Mouse (Mus musculus) liver, embryonic 14.5 days (tissue): ENCODE results near the gene Gdf11. TPM values are rescaled to one million over a fixed set of nuclear protein-coding genes. Genes with fewer than 3 reads are reported as not detected.

Source experiments
- ATAC-seq: fragments of 200-750 bp; cut with Nextera tagmentation; 2 replicates; pipeline ENCODE4 v1.8.0; 2017; ENCODE audit warnings: moderate number of reproducible peaks, mild to moderate bottlenecking, moderate library complexity; ENCODE audit not compliant: insufficient read depth
- DNase-seq, 3 experiments: peaks; one replicate each; pipeline ENCODE4 v3.0.0-alpha.2; 2012 to 2013; ENCODE audit warnings: low read depth in 3 of 3, low spot score in 3 of 3
- H3K27ac ChIP-seq: fragments of 300-500 bp; sonication (generic); 2 replicates; pipeline ENCODE4 v1.5.1; 2014; ENCODE audit warnings: moderate library complexity, mild to moderate bottlenecking, control low read depth, inconsistent platforms
- H3K27me3 ChIP-seq: fragments of 300-500 bp; sonication (generic); 2 replicates; pipeline ENCODE4 v1.6.1; 2014; ENCODE audit warnings: mild to moderate bottlenecking, low read length, moderate library complexity; ENCODE audit not compliant: control insufficient read depth, insufficient read depth
- H3K36me3 ChIP-seq: fragments of 300-500 bp; sonication (generic); replicated peaks from 2 replicates; pipeline ENCODE4 v1.6.1; 2014; ENCODE audit warnings: low read depth; ENCODE audit not compliant: control insufficient read depth, insufficient read depth
- H3K4me1 ChIP-seq, 2 experiments: fragments of 200-500 bp in 1 of 2; fragments of 300-500 bp in 1 of 2; sonication (generic) in 1 of 2; replicated peaks; 2 replicates each; pipeline ENCODE4 v1.6.1; 2012 to 2014; ENCODE audit warnings: antibody characterized with exemption in 1 of 2, inconsistent platforms in 1 of 2, low read length in 1 of 2; ENCODE audit not compliant: control insufficient read depth in 2 of 2, insufficient read depth in 2 of 2
- H3K4me2 ChIP-seq: fragments of 300-500 bp; sonication (generic); 2 replicates; pipeline ENCODE4 v1.6.1; 2014; ENCODE audit warnings: low read depth, mild to moderate bottlenecking, control low read depth, moderate library complexity
- H3K4me3 ChIP-seq, 2 experiments: fragments of 200-500 bp in 1 of 2; fragments of 300-500 bp in 1 of 2; sonication (generic) in 1 of 2; 2 replicates each; pipeline ENCODE4 v1.5.1; 2012 to 2014; ENCODE audit warnings: low read depth in 2 of 2, low read length in 2 of 2, mild to moderate bottlenecking in 2 of 2, control low read depth in 1 of 2, inconsistent platforms in 1 of 2, moderate library complexity in 1 of 2; ENCODE audit not compliant: insufficient read depth in 1 of 2
- H3K9ac ChIP-seq: fragments of 300-500 bp; sonication (generic); replicated peaks from 2 replicates; pipeline ENCODE4 v1.6.1; 2014; ENCODE audit warnings: mild to moderate bottlenecking, control low read depth, moderate library complexity
- H3K9me3 ChIP-seq: fragments of 300-500 bp; sonication (generic); 2 replicates; pipeline ENCODE4 v1.6.1; 2016; ENCODE audit warnings: low read length, mixed read lengths; ENCODE audit not compliant: control insufficient read depth
- CTCF ChIP-seq: IDR thresholded peaks from 2 replicates; pipeline ENCODE4 v1.5.1; 2016; ENCODE audit warnings: antibody characterized with exemption, low read depth, control low read depth
- EP300 ChIP-seq: IDR thresholded peaks from 2 replicates; pipeline ENCODE4 v1.6.1; 2016; ENCODE audit warnings: antibody characterized with exemption, low read depth
- WGBS: fragments of 180-500 bp; shearing (Covaris S2); extraction: QIAGEN DNeasy Blood & Tissue Kit; methylation state at CpG from one replicate; pipeline ENCODE4 v1.1.7; 2014; ENCODE audit not compliant: insufficient replicate concordance; 5-methylcytosine and 5-hydroxymethylcytosine counted together
- polyA plus RNA-seq, 2 experiments: library from polyadenylated mRNA; depleted of rRNA in 1 of 2; stranded (reverse) in 1 of 2; unstranded in 1 of 2; fragments of >200 nt; fragmentation: Nextera tagmentation in 1 of 2; extraction: Ambion mirVana in 1 of 2; gene quantifications; 2 replicates each; pipeline versions ENCODE4 v1.2.1 to v1.2.3; 2012 to 2014

Gdf11 gene
- polyA plus RNA-seq (2012; rRNA removed) (0.32 and 0.36 TPM in 2 replicates), polyA plus RNA-seq (2014; fragmentation: Nextera tagmentation; extraction: Ambion mirVana) (0.16 and 0.23 TPM in 2 replicates)

DNA sequence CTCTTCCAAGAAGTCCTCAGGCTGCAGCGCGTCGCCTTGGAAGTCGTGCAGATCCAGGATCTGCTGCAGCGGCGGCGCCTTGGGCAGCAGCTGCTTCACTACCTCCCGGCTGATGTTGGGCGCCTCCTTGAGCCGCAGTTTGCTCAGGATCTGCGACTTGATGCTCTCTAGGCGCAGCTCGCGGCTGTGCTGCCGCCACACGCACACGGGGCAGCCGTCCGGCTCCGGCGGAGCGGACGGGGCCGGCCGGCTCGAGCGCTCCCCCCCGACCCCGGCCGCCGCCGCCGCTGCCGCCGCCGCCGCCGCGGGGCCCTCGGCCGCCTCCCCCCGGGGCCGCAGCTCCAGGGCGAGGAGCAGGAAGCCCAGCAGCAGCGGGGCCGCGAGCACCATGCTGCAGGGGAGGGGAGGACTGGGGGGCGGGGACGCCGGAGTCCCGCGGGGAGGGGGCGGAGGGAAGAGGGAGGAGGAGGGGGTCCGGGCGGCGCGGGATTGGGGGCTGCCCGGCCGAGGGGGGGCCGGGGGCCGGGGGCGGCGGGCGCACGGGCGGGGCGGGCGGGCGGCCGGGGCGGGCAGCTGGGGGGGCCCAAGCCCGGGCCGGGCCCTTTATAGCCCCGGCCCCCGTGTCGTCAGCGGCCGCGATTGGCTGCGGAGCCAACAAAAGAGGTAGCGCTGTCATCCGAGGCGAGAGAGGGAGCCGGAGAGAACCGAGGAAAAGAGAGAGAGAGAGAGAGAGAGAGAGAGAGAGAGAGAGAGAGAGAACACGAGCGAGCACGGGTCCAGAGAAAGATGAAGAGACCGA is at the start of gene Gdf11:
TSS of gene Gdf11 (minus strand) at position 423 of the 799 bp plus-strand sequence.
- peak within 1 kb of the TSS; percentile 43 to 57 for H3K4me3 ChIP-seq
- DNase-seq: no peak
- WGBS: under 1% methylated on average over 57 of the region's 89 CpGs
- TF ChIP-seq EP300 (no peak), CTCF (0 out of 2 replicates have a peak, but pooled peaks have one; percentile 3)
- peak; percentile 29; the same call in 1 of the 2 replicates for ATAC-seq
- no peak within 1 kb of the TSS for H3K27ac ChIP-seq
- H3K27me3 ChIP-seq: peaks cover 66% of the 10 kb centered on the region
- H3K36me3 ChIP-seq: no peaks in the 10 kb centered on the region
- peaks cover 0 to 5% of the 10 kb centered on the region in 2 experiments; a peak in 1 of 4 replicates for H3K4me1 ChIP-seq
- H3K4me2 ChIP-seq: peak within 1 kb of the TSS; percentile 67
- H3K9me3 ChIP-seq: no peaks in the 10 kb centered on the region
- no peak within 1 kb of the TSS; the same call in 1 of the 2 replicates for H3K9ac ChIP-seq

DNA sequence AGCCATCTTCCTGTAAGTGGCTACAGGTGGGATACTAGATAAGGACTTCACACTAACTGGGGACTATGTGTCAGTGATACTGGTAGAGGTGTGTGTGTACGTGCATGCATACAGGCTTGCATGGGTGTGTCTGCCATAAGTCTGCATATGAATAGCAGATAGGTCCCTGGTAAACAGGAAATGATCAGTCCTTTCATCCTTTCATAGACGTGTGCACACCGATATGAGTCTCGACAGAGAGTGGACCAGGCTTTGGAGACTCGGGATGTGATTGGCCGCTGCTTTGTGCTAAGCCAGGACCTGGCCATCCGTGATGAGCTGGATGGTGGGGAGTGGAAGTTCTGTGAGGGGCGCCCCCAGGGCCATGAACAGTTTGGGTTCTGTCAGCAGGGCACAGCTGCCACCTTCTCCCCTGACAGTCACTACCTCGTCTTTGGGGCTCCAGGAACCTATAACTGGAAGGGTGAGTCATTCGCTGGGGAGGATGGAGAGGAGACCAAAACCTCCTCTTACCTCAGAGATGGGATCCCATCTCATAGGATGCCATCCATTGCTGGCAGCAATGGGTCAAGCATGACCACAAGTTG is 49.0 kb upstream of the Gdf11 start:
- Histone ChIP-seq H3K4me2 (no peak overlapping the region), H3K4me1 (no peaks in the 10 kb centered on the region), H3K4me3 (no peak overlapping the region), H3K27ac (no peak overlapping the region), H3K9me3 (no peaks in the 10 kb centered on the region), H3K27me3 (peaks cover 8% of the 10 kb centered on the region), H3K36me3 (no peaks in the 10 kb centered on the region), H3K9ac (no peak overlapping the region)
- no peak for TF ChIP-seq CTCF
- TF ChIP-seq EP300: no peak
- DNase-seq (no peak), ATAC-seq (no peak)
- 52% methylated on average over 10 of the region's 10 CpGs for WGBS

DNA sequence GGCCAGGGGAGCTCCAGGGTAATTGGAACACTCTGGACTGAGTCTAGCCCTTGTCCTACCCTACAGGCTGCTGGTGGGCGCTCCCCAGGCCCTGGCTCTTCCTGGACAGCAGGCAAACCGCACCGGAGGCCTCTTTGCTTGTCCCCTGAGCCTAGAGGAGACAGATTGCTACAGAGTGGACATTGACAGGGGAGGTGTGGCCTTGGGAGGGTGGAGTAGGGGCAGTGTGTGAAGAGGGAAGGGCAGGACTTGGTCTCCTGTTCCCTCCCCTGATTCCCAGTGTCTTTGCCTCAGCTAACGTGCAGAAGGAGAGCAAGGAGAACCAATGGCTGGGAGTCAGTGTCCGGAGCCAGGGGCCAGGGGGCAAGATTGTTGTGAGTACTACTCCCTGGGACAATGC is 47.5 kb upstream of the Gdf11 start:
- Histone ChIP-seq H3K4me2 (no peak overlapping the region), H3K36me3 (no peaks in the 10 kb centered on the region), H3K4me1 (no peaks in the 10 kb centered on the region), H3K27ac (no peak overlapping the region), H3K27me3 (peaks cover 24% of the 10 kb centered on the region), H3K9me3 (no peaks in the 10 kb centered on the region), H3K4me3 (no peak overlapping the region), H3K9ac (no peak overlapping the region)
- DNase-seq (no peak), ATAC-seq (no peak)
- TF ChIP-seq EP300: no peak
- no peak for TF ChIP-seq CTCF
- 49% methylated on average over 5 of the region's 5 CpGs for whole genome bisulfite sequencing

DNA sequence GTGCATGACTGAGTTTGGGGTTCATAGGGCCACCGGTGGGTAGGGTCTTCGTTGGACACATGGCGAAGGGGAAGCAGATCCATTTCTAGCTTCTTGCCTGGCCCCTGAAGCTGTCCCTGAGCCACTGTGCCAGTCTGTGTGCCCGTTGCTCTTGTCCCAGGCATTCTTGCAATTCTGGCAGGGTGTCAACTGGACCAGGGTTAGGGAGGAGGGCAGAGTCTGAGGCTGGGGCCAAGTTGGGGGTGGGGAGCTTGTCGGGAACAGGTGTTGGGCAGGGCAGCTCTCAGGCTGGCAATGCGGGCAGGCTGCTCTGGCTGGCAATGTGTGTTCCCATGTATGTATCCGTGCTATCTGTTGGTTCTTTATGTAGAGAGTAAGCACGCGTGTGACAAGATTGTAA is 46.9 kb upstream of the Gdf11 start:
- Histone ChIP-seq H3K4me3 (no peak overlapping the region), H3K9me3 (no peaks in the 10 kb centered on the region), H3K27me3 (peaks cover 28% of the 10 kb centered on the region), H3K36me3 (no peaks in the 10 kb centered on the region), H3K9ac (no peak overlapping the region), H3K4me1 (no peaks in the 10 kb centered on the region), H3K4me2 (no peak overlapping the region), H3K27ac (no peak overlapping the region)
- ATAC-seq: no peak
- WGBS: 62% methylated on average over 9 of the region's 9 CpGs
- no peak for DNase-seq
- no peak for TF ChIP-seq EP300
- TF ChIP-seq CTCF: no peak

DNA sequence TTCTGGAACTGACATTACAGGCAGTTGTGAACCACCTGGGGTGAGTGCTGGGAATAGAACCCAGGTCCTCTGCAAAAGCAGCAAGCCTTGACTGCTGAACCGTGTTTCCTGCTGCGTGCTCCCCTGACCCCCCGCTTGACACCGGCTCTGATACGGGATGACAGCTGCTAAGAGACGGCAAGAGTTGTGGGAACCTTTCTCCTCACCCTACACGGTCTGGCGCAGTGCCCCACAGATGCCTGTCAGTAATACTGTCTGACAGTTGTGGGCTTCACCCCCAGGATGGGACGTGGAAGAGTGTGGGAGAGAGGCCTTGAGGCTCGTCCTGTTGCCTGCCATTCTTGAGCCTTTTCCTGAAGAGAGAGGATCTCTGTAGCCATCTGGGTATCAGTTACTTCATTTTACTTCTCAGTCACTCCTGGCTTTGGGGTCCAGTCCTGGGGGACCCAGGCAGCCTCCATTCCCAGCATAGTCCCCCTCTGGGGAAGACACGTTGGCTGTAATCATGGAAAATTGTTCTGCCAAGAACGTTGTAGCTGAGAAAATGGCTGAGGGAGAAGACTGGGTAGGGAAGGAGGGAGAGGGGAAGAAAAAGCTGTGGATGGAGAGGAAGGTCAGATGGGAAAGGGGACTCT is 46.4 kb upstream of the Gdf11 start:
- TF ChIP-seq EP300 (no peak), CTCF (no peak)
- H3K27me3 ChIP-seq: peaks cover 34% of the 10 kb centered on the region
- 58% methylated on average over 12 of the region's 12 CpGs for WGBS

More for the DNA sequence above, 46.4 kb upstream of the Gdf11 start:
- ATAC-seq (no peak), DNase-seq (no peak)
- Histone ChIP-seq H3K4me2 (no peak overlapping the region), H3K36me3 (no peaks in the 10 kb centered on the region), H3K27ac (no peak overlapping the region), H3K9me3 (no peaks in the 10 kb centered on the region), H3K4me3 (no peak overlapping the region), H3K4me1 (no peaks in the 10 kb centered on the region), H3K9ac (no peak overlapping the region)
